Mouse (Mus musculus) midbrain, embryonic 12.5 days (tissue): Measurements from ENCODE around the gene Slc16a6. TPM values are rescaled to one million over a fixed set of nuclear protein-coding genes. Genes with fewer than 3 reads are reported as not detected.

Experiments
- ATAC-seq: fragments of 200-750 bp; cut with Nextera tagmentation; 2 replicates; pipeline ENCODE4 v1.8.0; 2017; ENCODE audit warnings: low read depth, moderate TSS enrichment, moderate library complexity; ENCODE audit not compliant: low FRiP score
- H3K27ac ChIP-seq: fragments of 300-500 bp; sonication (generic); replicated peaks from 2 replicates; pipeline ENCODE4 v1.5.1; 2016; ENCODE audit warnings: mild to moderate bottlenecking
- H3K27me3 ChIP-seq: fragments of 300-500 bp; sonication (generic); 2 replicates; pipeline ENCODE4 v1.6.1; 2016; ENCODE audit warnings: mild to moderate bottlenecking
- H3K36me3 ChIP-seq: fragments of 300-500 bp; sonication (generic); 2 replicates; pipeline ENCODE4 v1.6.1; 2016
- H3K4me1 ChIP-seq: fragments of 300-500 bp; sonication (generic); 2 replicates; pipeline ENCODE4 v1.6.1; 2016
- H3K4me2 ChIP-seq: fragments of 300-500 bp; sonication (generic); replicated peaks from 2 replicates; pipeline ENCODE4 v1.6.1; 2016; ENCODE audit warnings: mild to moderate bottlenecking, moderate library complexity
- H3K4me3 ChIP-seq: fragments of 300-500 bp; sonication (generic); 2 replicates; pipeline ENCODE4 v1.5.1; 2016; ENCODE audit warnings: mild to moderate bottlenecking
- H3K9ac ChIP-seq: fragments of 300-500 bp; sonication (generic); replicated peaks from 2 replicates; pipeline ENCODE4 v1.6.1; 2016; ENCODE audit warnings: mild to moderate bottlenecking, moderate library complexity
- H3K9me3 ChIP-seq: fragments of 300-500 bp; sonication (generic); 2 replicates; pipeline ENCODE4 v1.6.1; 2016; ENCODE audit warnings: mild to moderate bottlenecking
- WGBS: fragments of 180-500 bp; shearing (Covaris S2); methylation state at CpG from one replicate; pipeline ENCODE4 v1.1.7; 2016; 5-methylcytosine and 5-hydroxymethylcytosine counted together
- polyA plus RNA-seq: library from polyadenylated mRNA; unstranded; fragments of >200 nt; fragmentation: Nextera tagmentation; extraction: Ambion mirVana; gene quantifications from 2 replicates; pipeline ENCODE4 v1.2.1, GENCODE M21; 2016

Slc16a6 gene
- polyA plus RNA-seq, 1 experiment from 2014 or later, result 3.3 TPM

DNA sequence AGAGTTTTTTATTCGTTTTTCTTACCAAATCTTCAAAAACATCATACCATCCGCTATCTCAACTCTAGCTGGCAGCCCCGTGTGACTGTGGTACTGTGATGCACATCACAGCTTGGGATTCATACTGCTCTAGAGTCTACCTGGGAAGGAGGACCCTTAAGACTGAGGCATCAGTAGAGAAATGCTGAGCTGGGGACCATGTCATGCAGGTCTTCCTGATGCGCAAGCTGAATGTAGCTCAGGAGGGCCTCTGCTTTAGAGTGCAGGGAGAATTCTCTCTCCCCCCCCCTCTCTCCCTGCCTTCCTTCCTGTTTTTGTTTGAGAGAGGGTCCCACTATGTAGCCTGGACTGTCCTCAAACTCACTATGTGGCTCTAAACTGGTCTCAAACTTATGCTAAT, 32.8 kb downstream of the Slc16a6 start:
- H3K27me3 ChIP-seq, result peaks cover 9% of the 10 kb centered on the region
- H3K4me3 ChIP-seq, result 0 out of 2 replicates have a peak overlapping the region, but pooled peaks have one; percentile 40
- H3K36me3 ChIP-seq, result peaks cover 21% of the 10 kb centered on the region
- H3K27ac ChIP-seq, result no peak overlapping the region
- peaks cover 12% of the 10 kb centered on the region; the same call in 1 of the 2 replicates for H3K4me1 ChIP-seq
- H3K9me3 ChIP-seq, result no peaks in the 10 kb centered on the region
- peak overlapping the region; percentile 64 for H3K4me2 ChIP-seq
- 61% methylated on average over 4 of the region's 4 CpGs for WGBS
- ATAC-seq, result no peak
- no peak overlapping the region; the same call in 1 of the 2 replicates for H3K9ac ChIP-seq

DNA sequence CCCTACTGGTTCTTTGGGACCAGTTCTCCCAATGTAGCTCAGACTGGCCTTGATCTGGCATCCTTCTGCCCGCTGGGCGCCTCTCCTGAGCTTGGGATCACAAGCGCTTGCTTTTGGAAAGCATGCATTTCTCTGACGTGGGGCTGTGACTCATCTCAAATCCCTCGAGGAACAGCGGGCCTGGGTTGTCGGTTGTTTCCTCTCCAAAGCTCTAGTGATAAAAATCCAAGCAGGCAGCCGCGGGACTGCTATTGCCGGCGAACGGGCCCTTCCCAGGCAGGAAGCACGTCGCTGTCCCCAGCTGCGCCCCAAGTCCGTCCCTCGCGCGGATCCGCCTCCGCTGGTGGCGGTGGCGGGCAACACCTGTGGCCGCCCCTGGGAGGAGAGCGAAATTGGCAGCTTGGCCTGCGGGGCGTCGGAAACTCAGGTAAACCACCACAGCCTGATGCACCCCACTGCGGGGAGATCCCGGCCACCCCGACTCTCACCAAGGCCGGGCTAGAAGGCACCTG, 33.5 kb downstream of the Slc16a6 start:
- Histone ChIP-seq H3K9ac (peak overlapping the region; percentile 52), H3K36me3 (peaks cover 28% of the 10 kb centered on the region), H3K4me2 (peak overlapping the region; percentile 64), H3K9me3 (no peaks in the 10 kb centered on the region), H3K27ac (no peak overlapping the region), H3K27me3 (peaks cover 9% of the 10 kb centered on the region), H3K4me1 (peaks cover 12% of the 10 kb centered on the region; the same call in 1 of the 2 replicates), H3K4me3 (peak overlapping the region; percentile 40)
- WGBS, result under 1% methylated on average over 32 of the region's 32 CpGs
- ATAC-seq, result peak; percentile 67

DNA sequence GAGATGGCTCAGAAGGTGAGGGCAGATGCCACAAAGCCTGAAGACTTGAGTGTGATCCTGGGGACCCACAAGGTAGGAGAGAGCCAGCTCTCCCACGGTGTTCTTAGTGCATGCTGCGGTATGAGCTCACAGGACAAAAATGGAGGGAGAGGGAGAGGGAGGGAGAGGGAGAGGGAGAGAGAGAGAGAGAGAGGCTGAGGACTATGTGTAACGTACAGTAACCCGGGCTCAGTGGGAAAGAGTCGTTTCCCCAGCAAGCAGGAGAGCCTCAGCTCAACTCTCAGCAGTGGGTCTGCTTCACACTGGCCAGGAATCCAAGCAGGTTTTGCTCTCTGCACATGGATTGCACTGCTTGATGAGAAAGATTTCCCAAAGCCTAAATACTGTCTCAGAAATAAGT, 34.2 kb downstream of the Slc16a6 start:
- peaks cover 9% of the 10 kb centered on the region for H3K27me3 ChIP-seq
- peak overlapping the region; percentile 64 for H3K4me2 ChIP-seq
- no peak overlapping the region for H3K4me3 ChIP-seq
- no peak; the same call in 1 of the 2 replicates for ATAC-seq
- H3K36me3 ChIP-seq, result peaks cover 34% of the 10 kb centered on the region
- H3K9ac ChIP-seq, result peak overlapping the region; percentile 52
- WGBS, result 28% methylated on average over 5 of the region's 5 CpGs
- no peak overlapping the region for H3K27ac ChIP-seq
- peaks cover 12% of the 10 kb centered on the region; the same call in 1 of the 2 replicates for H3K4me1 ChIP-seq
- no peaks in the 10 kb centered on the region for H3K9me3 ChIP-seq

DNA sequence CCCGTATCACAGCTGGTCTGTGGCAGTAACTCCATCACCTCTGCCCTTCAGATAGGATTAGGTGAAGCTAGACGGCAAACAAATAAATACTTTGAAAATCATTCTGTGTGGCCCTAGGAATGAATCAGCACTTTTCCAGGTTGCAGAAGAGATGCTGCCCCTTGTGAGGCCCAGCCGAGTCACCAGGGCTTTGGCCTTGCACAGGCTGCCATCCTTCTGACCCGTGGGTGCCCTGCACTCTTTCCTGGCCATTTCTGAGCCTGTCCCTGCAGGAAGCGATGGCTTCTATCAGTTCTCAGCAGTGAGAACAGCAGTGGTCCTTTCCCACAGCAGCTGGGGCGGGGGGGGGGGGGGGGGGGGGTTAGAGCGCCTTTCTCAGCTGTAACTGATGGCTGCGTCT, 36.5 kb downstream of the Slc16a6 start:
- H3K27me3 ChIP-seq, result peaks cover 9% of the 10 kb centered on the region
- H3K27ac ChIP-seq, result no peak overlapping the region
- 72% methylated on average over 7 of the region's 8 CpGs for WGBS
- H3K9ac ChIP-seq, result no peak overlapping the region
- H3K36me3 ChIP-seq, result peaks cover 49% of the 10 kb centered on the region
- no peak overlapping the region for H3K4me3 ChIP-seq
- H3K9me3 ChIP-seq, result no peaks in the 10 kb centered on the region
- no peak overlapping the region for H3K4me2 ChIP-seq
- H3K4me1 ChIP-seq, result peaks cover 12% of the 10 kb centered on the region; the same call in 1 of the 2 replicates
- no peak for ATAC-seq

DNA sequence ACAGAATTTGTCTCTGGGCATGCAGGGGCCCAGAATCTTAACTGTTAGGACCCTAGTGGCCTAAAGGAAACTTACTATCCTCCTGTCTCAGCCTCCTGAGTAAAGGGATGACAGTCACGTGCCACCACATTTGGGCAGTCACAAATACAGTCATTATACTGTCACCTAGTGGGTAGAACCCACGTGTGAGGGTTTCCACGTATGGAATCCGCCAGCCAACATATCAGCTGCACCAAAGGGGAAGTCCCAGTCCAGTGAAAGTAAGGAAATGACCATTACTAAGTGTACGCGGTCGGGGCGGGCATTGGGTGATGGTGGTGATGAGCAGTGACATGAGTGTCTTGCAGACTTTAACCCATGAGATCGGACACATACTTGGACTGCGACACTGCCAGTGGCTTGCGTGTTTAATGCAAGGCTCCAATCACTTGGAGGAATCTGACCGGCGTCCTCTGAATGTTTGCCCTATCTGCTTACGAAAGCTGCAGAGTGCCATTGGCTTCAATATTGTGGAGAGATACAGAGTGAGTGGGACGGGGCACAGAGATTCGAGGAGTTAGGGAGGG, 39.1 kb downstream of the Slc16a6 start:
- Histone ChIP-seq H3K27ac (no peak overlapping the region), H3K4me2 (no peak overlapping the region), H3K9me3 (no peaks in the 10 kb centered on the region), H3K36me3 (peaks cover 71% of the 10 kb centered on the region), H3K9ac (no peak overlapping the region), H3K4me1 (0 out of 2 replicates have a peak, but pooled peaks cover 9% of the 10 kb centered on the region), H3K4me3 (no peak overlapping the region), H3K27me3 (no peaks in the 10 kb centered on the region)
- 94% methylated on average over 16 of the region's 16 CpGs for WGBS
- ATAC-seq, result no peak

DNA sequence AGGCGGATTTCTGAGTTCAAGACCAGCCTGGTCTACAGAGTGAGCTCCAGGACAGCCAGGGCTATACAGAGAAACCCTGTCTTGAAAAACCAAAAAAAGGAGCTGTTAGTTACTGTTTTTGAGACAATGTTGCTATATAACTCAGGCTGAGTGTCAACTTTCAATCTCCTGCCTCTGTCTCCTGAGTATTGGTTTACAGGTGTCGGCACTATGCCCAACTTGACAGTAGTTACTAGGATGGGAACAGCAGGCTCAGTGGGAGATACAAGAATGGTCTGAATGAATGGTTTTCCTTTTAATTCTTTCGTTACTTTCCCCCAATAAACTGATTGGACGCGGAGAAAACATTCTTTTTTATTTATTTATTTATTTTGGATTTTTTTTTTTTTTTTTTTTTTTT, 46.0 kb downstream of the Slc16a6 start:
- Histone ChIP-seq H3K9ac (no peak overlapping the region), H3K4me2 (peak overlapping the region; percentile 65), H3K4me1 (peaks cover 17% of the 10 kb centered on the region), H3K4me3 (no peak overlapping the region; the same call in 1 of the 2 replicates), H3K9me3 (no peaks in the 10 kb centered on the region), H3K27ac (no peak overlapping the region), H3K27me3 (0 out of 2 replicates have a peak, but pooled peaks cover 4% of the 10 kb centered on the region), H3K36me3 (peaks cover 36% of the 10 kb centered on the region)
- WGBS, result 97% methylated on average over 5 of the region's 5 CpGs
- no peak for ATAC-seq

DNA sequence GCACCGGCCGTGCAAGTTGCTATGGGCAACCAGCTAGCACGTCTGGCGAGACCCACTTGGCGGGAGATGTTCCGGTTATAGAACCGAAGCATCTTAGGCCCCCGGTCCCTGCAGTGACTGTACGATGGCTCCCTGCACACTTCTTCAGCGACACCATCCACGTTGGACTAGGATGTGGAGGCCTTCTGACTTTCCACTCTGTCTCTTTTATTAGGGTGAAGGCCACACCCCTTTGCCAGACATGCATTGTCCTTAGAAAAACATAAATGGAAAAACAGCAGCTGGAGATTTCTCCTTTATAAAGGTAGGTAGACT, 47.2 kb downstream of the Slc16a6 start:
- peak overlapping the region; percentile 67 for H3K4me3 ChIP-seq
- H3K4me2 ChIP-seq, result peak overlapping the region; percentile 65
- WGBS, result 0% methylated on average over 11 of the region's 11 CpGs
- H3K36me3 ChIP-seq, result peaks cover 29% of the 10 kb centered on the region
- no peak for ATAC-seq
- peaks cover 13% of the 10 kb centered on the region for H3K4me1 ChIP-seq
- H3K9me3 ChIP-seq, result no peaks in the 10 kb centered on the region
- H3K9ac ChIP-seq, result peak overlapping the region; percentile 76
- peak overlapping the region; percentile 88 for H3K27ac ChIP-seq
- 0 out of 2 replicates have a peak, but pooled peaks cover 4% of the 10 kb centered on the region for H3K27me3 ChIP-seq

DNA sequence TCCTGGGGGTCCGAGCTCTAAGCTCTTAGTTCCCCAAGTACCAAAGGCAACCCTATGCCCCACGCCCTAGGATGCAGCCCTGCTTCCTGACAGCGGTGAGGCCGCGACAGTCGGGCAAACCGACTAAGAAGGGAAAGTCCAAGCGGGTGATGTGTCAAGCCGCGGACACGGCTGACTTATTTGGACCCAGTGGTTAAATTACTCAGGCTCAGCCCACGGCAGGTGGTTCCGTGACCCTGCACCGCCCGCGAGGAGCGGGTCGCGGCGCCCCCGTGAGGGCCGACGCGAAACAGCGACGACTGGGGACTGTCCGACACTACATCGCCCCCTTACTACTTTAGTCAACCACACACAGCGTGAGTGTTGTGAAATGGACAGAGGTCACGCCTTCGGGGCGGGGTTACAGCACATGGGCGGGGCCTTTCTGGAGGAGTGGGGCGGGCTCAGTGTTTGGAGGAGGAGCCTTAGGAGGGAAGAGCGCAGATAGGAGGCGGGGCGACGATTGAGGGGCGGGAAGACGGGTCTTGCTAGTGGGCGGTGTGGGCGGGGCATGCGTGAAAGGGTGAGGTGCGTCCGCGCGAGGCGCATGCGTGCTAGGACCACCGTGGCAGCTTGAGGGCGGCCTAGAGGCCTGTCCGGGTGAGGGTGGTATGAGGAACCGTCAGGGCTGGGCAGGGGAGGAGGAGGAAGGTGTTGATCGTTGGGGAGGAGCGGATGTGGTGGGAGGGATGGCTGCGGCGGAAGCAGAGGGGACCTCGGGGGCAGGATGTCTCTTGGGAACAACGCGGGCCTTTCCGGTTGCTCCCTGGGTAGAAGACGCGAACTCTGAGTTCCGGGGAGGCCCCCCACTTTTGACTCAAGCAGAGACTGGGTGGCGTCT, 47.8 kb downstream of the Slc16a6 start, which contains the start of gene Amz2:
Amz2 (plus strand) TSS at position 555 of the 880 bp plus-strand sequence.
- peak within 1 kb of the TSS; percentile 65 for H3K4me2 ChIP-seq
- H3K36me3 ChIP-seq, result peaks cover 23% of the 10 kb centered on the region
- H3K27me3 ChIP-seq, result 0 out of 2 replicates have a peak, but pooled peaks cover 4% of the 10 kb centered on the region
- WGBS, result under 1% methylated on average over 65 of the region's 65 CpGs
- H3K9me3 ChIP-seq, result no peaks in the 10 kb centered on the region
- ATAC-seq, result peak; percentile 97
- H3K9ac ChIP-seq, result peak within 1 kb of the TSS; percentile 76
- peaks cover 11% of the 10 kb centered on the region for H3K4me1 ChIP-seq
- H3K27ac ChIP-seq, result peak within 1 kb of the TSS; percentile 88
- H3K4me3 ChIP-seq, result peak within 1 kb of the TSS; percentile 67

DNA sequence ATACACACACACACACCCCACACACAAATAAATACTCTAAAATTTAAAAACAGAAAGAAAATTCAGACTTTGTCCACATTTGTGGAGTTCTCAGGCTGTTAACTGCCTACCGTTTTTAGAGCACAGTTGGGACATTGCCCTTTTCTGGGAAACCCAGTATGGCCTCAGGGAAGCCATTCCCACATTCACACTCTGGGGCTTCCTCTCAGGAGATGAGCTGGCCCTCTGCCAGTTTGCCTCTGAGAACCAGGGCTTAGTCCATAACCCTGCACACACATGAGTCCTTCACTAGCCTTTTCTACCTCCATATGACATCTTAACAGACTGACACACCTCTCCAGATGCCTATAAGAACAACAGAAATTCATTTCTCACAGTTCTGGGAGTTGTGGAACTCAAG, 50.1 kb downstream of the Slc16a6 start:
- no peak for ATAC-seq
- WGBS, result 72% methylated on average over 1 of the region's 1 CpGs
- H3K27me3 ChIP-seq, result peaks cover 9% of the 10 kb centered on the region; the same call in 1 of the 2 replicates
- H3K9me3 ChIP-seq, result no peaks in the 10 kb centered on the region
- no peak overlapping the region for H3K4me3 ChIP-seq
- no peak overlapping the region for H3K27ac ChIP-seq
- H3K4me2 ChIP-seq, result no peak overlapping the region
- H3K9ac ChIP-seq, result no peak overlapping the region
- H3K4me1 ChIP-seq, result peaks cover 11% of the 10 kb centered on the region
- H3K36me3 ChIP-seq, result peaks cover 1% of the 10 kb centered on the region; the same call in 1 of the 2 replicates

DNA sequence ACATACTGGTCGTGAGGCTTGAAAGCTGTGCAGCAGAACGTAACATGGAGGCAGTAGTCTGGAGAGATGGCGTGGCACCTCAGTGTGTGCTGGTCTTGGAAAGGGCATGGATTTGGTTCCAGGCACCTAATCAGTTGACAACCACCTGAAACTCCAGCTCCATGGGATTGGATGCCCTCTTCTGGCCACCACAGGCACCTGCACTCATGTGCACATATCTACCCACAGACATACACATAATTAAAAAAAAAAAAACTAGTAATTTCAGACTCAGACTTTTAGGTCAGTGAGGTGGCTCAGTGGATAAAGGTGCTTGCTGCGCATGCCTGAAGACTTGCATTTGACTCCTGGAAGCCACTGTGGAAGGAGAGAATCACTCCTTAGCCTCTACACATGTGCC, 51.1 kb downstream of the Slc16a6 start:
- WGBS, result 97% methylated on average over 4 of the region's 4 CpGs
- Histone ChIP-seq H3K4me2 (no peak overlapping the region), H3K4me3 (no peak overlapping the region), H3K4me1 (peaks cover 10% of the 10 kb centered on the region), H3K27me3 (peaks cover 9% of the 10 kb centered on the region; the same call in 1 of the 2 replicates), H3K9ac (no peak overlapping the region), H3K36me3 (no peaks in the 10 kb centered on the region), H3K9me3 (no peaks in the 10 kb centered on the region), H3K27ac (no peak overlapping the region)
- ATAC-seq, result no peak

DNA sequence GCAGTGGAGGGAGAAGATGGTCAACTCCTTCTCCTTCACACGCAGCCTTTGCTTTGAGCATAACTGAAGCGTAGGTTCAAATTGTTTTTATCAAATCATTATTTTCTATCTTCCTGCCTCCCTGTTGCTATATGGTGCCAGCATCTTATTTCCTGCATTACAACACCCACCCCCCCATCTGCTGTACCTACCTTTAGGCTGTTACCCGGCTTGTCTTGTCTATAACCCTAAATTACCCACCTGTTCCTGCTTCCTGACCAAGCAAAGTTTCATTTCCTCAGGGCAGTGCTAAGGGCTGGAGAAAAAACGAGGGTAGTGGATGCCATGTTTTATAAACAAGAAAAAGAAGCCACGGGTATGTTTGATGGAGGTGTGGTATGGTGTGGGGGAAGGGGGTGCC, 52.2 kb downstream of the Slc16a6 start:
- ATAC-seq, result no peak
- Histone ChIP-seq H3K36me3 (no peaks in the 10 kb centered on the region), H3K4me2 (no peak overlapping the region), H3K9ac (no peak overlapping the region), H3K27ac (no peak overlapping the region), H3K9me3 (no peaks in the 10 kb centered on the region), H3K4me3 (no peak overlapping the region), H3K27me3 (peaks cover 9% of the 10 kb centered on the region; the same call in 1 of the 2 replicates), H3K4me1 (peaks cover 3% of the 10 kb centered on the region; the same call in 1 of the 2 replicates)
- 86% methylated on average over 5 of the region's 5 CpGs for WGBS

DNA sequence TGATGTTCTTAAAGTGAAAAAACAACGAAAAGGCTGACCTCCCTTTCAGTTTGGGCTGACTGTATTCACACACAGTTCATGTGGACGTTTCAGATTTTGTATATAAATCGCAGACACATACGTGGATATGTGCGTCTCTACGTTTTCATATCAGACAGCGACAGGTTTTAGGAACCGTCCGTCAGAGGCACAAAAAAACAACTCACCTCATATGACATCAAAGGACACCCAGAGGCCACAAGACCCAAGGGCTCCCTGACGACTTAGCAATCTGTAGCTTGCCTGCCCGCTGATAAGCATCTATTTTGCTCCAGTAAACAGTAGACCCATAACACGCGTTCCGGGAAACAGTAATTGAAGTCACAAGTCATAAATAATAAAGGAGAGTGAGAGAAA, 52.8 kb downstream of the Slc16a6 start:
- no peak for ATAC-seq
- whole genome bisulfite sequencing, result 87% methylated on average over 14 of the region's 14 CpGs
- Histone ChIP-seq H3K36me3 (no peaks in the 10 kb centered on the region), H3K4me1 (peaks cover 3% of the 10 kb centered on the region; the same call in 1 of the 2 replicates), H3K4me3 (no peak overlapping the region), H3K27me3 (peaks cover 9% of the 10 kb centered on the region; the same call in 1 of the 2 replicates), H3K27ac (no peak overlapping the region), H3K9me3 (no peaks in the 10 kb centered on the region), H3K4me2 (no peak overlapping the region), H3K9ac (no peak overlapping the region)
